Mouse (Mus musculus) urinary bladder, adult 18-20 months (tissue): ENCODE measurements around the gene Medag.

Source experiments
- DNase-seq, 2 experiments: peaks; one replicate each; pipeline ENCODE4 v3.0.0; 2022; ENCODE audit warnings: low spot score in 2 of 2, mixed read lengths in 2 of 2

The Medag gene

DNA sequence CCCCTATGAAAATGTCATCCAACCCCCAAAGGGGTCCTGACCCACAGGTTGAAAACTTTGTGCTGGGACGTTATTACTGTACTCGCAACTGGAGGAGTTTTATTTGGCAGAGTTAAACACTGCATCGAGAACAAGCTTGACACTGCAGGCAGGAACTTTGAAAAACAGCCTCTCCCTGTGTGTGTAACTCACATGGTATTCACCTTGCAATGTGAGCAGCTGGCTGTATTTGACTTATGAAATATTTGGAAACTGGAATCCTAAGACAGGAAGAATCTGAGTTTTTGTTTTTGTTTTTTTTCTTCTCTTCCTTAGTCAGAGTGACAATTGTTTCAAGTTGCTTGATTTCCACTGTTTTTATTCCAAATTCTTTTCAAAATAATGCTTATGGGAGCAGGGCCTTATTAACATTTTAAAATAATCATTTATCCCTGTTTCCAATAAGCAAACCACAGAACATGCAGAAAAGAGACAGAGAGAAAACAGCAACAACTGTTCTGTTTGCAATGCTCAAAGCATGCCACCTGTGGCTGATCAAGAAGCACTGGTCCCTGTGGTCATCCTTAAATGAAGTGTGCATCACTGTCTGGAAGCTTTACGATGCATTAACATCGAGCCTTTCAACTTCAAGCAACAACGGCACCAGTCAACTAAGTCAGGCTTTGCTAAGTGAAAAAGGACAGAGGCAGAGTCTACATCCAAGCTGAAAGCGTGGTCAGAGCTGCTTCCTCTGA is 26.2 kb upstream of the Medag start:
- no peak for DNase-seq

DNA sequence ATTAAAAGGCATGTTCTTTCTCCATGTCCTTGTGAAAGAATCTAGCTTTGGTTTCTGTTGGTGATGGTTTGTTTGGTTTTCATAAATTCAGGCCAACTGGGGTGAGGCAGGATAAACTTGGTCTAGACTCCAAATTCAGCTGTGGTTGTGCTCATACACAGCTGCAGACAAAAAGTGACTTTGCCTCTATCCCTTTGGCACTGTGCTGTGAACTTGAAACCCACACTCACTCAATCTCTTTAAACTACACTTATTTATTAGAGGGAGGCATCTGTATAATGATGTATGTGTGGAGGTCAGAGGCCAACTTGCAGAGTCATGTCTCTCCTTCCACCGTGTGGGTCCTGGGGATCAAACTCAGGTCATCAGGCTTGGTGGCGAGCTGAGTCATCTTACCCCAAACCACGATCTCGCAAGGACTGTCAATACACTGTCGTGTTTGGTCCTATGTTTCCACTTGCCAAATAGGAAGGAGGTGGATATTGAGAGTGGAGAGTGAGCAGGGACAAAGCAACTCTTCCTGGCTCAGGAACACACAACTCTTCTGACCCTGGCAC is 25.2 kb upstream of the Medag start:
- no peak for DNase-seq

DNA sequence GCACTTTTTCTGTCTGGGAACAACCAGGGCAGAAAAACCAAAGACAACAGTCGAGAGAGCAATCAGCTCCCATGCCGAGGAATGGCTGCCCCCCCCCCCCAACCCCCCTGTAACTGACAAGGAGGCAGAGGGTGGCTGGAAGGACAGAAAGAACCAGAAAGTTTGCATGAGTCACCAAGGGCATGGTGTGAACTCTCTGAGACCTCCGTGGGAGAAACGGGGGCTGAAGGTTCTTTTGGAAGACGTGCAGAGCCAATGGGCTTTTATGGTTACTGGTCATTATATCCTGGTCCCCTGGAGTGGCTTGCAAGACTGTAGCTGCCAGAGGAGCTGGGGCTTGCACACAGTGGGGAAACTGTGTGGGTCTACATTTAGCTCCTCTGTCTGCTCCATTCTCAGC is 22.6 kb upstream of the Medag start:
- no peak for DNase-seq

DNA sequence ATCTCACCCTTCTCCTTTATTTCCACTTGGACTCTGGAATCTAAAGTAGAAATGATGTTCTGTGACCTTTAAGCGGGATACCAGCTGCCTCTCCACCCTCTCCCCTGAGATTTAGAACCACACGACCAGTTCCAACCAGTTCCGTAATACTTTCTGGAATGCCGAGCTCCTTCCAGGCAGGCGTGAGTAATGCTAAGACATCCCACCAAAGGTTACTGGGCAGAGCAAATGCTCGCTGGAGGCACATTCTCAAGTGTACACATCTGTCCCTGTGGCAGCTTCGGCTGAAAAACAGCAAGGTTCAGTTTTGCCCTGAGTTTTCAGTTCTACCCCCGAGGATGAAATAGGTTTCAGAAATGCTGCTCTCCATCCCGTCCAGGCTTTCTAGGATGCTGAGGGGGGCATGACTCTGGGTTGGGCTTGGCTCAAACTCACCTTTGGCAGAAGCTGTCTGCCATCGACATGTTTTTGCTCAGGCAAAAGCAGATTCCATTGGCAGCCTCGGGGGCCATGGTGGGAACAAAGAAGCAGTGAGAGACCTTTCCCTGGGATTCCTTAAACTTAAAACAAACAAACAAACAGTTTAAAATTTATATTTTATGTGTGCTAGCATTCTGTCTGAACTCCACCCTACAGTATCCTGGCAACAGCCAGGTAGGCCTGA is 21.9 kb upstream of the Medag start:
- peak in 1 of 2 experiments; percentile 70 for DNase-seq

DNA sequence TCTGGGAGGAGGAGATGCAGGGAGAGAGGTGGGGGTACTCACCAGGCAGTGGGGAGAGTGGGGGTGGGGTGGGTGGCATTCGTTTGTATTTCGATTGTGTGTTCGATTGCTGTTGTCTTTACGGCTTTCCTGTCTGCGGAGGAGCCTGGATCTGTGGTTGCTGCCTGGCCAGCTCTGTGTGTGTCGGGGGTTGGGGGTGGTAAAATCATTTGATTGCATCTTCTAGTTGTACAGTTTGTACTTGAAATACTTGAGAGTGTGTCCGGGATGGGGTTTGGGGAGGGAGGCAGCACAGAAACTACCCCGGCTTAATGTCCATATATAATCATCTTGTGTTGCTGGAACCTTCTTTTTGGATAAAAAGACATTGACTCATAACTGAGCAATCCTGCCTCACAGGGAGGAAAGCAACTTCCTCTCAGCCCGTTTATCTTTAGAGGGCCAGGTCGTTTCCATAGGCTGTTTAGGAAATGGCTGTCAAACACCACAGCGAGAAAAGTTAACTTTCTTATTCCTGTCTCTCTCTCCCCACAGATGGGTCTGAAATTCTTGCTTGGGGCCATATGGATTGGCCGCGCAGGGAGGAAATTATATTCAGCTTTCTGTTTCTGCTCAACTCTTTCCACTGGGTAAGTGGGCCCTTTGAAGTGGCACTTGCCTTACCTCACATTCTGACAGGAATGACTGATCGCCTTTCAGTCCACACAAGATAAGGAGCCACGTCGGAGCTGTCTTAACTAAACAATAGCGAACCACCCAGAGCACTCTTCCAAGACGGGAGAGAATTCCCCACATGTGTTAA is 19.8 kb upstream of the Medag start:
- DNase-seq, result no peak

DNA sequence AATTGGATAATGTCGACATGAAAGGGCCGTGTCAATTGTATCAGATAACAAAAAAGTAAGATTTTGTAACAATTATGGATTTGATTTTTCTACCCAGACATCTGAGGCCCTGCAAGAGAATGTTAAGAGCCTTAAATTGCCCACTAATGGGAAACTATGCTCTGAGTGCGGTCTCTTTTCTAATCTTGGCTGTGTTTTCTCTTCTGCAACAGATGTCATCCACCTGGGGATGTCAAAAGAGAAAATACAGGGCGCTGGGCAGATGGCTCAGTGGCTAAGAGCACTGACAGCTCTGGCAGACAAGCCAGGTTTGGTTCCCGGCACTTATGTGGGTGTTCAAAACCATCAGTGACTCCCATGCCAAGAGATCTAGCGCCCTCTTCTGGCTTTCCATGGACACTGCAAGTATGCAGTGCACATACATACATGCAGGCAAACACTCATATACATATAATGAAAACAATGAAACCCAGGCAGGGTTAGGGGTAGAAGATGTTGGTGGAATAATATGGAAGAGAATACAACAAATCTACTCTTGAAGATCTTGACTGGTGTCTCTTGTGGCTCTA is 19.0 kb upstream of the Medag start:
- DNase-seq, result no peak

DNA sequence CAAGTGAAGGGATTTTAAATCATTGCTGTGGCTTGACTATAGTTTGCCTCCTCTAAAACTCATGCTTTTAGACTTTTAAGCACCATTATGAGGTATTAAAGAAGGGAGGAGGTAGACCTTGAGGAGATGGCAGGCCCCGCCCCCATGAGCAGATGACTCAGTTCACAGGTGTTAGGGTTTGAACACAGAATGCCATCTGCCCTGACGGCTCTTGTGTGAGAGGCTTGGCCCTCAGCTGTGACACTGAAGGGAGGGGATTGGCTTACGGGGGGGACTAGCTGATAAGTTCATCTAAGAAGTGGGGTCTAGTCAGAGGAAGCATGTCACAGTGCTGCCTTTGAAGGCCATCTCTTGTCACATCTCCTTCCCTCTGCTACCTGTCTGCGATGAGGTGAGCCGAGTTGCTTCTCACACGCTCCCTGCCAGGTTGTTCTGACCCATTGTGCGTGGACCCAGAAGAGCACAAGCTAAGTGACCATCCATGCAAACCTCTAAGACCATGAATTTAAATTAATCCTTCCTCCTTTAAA is 10.0 kb upstream of the Medag start:
- DNase-seq, result no peak

DNA sequence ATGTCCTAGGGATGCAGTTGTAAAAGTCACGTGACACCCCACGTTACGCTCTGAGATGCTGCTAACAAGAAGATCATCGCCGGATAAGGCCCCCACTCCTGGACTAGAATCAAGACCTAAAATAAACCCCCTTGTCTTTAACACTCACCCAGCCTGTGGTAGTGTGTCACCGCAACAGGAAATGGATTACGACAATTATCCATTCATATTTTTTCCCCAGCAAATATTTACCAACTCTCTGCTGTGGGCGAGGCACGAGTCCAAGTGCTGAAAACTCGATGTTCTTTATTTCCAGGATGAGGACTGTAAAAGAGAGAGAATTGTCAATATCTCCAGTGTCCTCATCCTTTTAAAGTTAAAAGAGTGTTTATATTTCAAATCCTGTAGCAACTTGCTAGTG is 9.5 kb upstream of the Medag start:
- no peak for DNase-seq

DNA sequence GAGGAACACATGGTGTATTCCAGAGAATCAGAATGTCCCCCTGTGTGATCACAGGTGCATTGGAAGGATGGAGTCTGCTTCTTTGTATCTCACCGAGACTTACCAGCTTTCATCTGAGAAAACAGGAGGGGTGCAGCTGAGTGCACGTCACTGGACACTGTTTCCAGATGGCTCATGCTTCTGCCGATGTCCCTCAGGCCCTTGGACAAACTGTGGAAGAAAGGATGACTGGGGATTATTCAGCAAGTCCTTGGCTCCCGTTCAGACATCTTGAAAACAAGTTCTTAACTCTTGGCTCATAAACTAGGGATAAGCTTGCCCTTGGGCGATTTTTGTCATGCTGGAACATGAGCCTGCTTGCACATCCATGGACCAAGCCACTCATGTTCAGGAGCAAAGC is 8.2 kb upstream of the Medag start:
- peak in 1 of 2 experiments; percentile 60 for DNase-seq

DNA sequence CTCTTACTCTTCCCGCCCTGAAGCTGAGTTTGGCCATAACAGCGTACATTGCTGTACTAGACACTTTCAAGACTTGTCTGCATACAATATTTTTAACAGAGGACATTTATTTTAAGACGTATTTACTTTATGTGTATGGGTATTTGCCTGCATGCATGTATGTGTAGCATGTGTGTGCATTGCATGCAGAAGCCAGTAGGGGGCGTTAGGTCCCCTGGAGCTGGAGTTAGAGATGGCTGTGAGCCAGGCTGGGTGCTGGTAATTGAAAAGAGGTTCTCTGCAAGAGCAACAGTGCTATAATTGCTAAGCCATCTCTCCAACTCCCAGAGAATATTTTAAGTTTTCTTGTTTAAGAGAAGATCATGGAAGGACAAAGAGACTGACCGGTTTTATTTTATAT is 6.8 kb upstream of the Medag start:
- no peak for DNase-seq

DNA sequence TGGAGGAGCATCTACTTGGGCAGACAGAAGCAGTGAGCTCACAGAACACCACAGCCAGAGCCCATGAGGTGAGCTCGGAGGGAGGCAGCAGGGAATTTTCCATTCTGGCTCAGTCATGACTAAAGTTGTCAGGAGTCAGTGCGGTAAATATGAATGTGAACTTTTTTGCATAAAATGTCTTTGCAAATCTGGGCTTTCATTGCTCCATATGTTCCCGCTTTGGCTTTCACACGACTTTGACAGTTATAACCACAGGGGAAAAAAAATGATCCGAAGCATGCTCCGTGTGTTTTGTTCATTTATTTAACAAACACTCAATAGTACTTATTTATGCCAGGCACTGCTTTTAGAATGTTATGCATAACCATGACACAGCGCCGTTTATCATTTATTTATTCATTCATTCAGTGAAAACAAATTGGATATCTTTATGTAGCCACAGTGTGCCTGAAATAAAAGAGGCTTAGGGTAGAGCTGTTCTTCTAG is 4.7 kb upstream of the Medag start:
- no peak for DNase-seq

DNA sequence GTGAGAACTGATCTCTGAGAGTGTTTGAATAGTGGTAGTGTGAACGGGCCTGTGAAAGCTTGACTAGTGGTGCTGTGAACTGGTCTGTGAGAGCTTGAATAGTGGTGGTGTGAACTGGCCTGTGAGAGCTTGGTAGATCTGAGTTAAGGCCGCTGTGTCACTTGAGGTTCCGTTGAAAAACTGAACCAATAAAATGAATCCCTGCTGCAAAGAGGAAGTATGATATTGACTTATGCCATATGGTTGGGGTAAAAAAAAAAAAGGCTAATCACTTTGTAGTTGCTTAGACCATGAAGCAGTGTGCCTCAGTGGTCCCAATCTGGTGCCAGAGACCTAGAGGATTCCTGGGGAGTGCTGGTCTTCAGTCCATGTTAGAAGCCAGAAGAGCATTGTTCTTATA is 2.0 kb upstream of the Medag start:
- no peak for DNase-seq

DNA sequence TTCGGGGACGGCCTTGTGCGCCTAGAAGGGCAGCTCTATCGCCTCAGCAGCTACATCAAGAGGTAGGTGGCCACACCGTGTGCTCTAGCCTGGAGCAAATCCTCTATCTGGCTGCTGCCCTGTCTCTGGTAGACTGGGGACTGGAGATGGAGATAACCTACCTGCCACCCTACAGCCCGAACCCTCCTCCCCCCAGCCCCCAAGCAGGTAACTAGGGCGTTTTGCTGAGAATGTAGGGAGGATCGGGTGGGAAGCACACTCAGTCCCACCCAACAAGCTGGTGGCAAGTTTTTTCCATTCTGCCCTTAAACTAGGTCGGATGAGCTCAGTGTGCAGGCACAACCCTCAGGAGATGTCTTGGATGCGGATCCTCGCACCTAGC is 636 bp downstream of the Medag start:
- DNase-seq, result no peak

DNA sequence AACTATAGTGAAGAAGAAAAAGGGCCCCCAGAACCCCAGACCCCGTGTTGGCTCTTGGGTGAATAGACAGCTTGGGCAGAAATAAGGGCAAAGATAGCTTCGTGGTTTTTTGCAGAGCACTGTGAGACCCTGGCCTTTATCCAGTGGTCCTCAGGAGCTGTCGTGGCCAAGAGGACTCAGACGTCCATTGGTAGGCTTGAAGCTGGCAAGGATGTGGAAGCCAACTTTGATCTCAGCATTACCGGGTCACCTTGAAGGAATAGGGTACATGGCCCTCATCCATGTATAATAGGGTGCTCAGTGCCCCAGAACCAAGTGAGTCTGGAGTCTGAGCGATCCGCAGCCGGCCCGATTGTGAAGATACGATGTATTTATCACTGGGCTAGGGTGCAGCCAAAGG is 1.1 kb downstream of the Medag start:
- DNase-seq, result no peak

DNA sequence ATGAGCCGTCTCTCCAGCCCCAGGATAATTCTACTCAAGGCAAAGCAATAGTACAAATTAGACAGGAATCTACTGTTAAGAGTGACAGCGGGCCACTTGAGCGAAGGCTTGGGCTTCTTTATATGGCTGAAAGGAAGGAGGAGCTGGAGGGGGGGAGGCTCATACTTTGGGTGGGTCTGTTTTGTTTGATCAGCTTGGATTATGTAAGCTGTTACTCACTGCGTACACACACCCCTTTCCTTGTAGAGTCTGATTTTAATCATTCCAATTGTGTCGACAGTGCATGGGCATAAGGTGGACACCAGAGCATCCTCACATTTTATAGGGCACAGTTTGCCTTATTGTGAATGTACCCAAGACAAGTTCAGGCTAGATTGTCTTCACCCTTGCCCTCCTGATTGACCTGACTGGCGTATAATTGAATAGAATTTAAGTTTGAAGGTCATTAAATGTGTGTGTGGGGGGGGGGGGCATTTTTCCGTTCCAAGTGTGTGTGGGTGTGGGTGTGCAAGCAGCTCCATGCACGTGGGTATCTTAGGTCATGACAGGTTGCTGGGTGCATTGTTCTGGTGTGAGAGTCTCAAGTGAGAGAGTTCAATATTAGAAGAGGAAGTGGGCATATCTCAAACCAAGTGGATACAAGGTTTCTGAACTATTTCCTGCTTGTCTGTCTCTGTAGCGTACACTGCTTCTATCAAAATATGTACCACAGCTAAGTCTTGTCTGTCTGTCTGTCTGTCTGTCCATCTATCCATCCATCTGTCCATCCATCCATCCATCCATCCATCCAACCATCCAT is 3.0 kb downstream of the Medag start:
- peak in 1 of 2 experiments; percentile 50 for DNase-seq

DNA sequence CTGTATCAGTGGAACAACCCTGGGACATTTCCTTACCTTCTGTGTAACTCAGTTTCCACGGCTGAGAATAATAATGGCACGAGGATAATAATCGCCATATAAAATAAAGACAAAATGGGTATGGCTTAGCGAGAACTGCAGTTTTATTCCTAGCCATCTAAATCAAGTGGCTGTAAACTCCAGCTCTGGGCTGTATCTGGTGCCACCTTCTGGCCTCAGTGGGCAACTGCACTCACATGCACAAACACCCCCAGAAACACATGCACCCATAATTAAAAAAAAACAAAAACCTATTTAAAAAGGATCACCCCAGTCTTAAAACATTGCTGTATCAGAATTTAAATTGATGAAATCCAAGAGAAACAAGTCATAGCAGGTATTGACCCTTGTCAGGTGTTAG is 5.8 kb downstream of the Medag start:
- no peak for DNase-seq

DNA sequence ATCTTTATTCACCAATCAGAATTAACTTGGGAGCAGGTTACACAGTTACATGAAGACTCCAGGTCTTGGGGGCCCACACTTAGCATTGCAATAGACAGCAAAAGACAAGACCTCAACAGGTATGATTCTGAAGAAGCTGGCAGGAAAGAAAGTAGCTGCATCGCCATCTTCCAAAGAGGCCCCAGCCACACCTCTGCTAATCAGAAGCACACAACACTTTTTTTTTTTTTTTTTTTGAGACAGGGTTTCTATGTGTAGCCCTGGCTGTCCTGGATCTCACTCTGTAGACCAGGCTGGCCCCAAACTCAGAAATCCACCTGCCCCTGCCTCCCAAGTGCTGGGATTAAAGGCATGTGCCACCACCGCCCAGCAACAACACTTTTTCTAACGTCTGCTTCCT is 15.0 kb downstream of the Medag start:
- no peak for DNase-seq

DNA sequence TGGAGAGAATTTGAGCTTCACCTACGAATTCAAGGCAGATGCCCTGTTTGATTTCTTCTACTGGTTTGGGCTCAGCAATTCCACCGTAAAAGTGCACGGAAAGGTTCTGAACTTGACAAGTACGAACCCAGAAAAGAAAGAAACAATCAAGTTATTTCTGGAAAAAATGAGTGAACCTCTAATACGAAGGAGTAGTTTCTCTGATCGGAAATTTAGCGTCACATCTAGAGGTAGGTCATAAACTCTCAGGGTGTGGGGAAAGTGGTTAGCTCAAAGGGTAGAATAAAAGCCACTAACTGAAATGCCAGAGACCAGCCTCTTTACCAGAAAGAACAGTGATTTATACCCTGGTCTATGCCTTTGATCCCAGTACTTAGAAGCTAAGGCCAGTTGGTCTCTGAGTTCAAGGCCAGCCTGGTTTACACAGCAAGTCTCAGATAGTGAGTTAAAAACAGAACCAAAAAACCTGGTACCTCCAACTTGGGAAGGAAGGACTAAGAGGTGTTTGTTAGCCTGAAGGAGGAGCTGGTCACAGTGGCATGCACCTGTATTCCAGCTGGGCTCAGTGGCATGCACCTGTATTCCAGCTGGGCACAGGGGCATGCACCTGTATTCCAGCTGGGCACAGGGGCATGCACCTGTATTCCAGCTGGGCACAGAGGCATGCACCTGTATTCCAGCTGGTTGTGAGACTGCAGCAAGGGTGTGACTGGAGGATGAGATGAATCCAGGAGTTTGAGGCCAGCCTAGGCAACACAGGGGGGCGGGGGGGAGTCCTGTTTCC is 15.9 kb downstream of the Medag start:
- no peak for DNase-seq

DNA sequence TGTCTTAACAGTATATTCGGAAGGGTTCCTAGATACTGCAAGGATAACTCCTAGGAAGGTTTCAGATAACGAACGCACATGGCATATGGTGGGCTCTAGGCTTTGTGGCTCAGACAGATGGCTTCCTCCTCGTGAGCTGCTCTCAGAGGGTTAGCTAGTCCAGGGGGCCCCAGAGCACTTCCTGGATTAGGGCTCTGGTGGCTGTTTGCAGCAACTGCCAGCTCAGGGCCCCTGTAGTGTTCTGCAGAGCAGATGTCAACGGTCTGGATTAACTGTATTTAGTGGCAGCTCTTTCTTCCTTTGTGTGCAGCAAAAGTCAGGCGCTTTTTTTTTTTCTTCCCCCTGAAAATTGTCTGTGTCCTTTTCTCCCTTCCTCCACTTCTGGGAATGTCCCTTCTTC is 16.8 kb downstream of the Medag start:
- no peak for DNase-seq

DNA sequence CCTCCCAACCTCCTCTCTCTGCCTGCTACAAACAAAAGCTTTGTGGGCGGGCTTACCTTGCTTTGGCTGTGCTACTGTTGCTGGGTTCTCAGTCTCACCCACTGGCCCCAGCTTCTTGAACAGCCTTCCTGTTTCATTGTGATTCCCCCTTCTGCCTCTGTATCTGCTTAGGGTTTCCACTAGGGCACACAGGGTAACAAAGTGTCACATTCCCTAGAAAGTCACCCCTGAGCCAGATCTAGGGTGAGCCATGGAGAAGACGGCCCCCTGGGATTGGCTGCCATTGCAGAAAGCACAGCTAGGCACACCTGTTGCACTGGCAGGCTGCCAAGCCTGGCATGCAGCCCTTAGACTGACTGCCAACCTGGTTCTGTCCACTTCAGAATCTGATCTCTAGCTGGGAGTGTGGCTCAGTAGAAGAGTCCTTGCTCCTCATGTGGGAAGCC is 17.3 kb downstream of the Medag start:
- peak; percentile 43 to 58 for DNase-seq
